Mouse (Mus musculus): ENCODE data around the gene Spata13. TPM values are rescaled to one million over a fixed set of nuclear protein-coding genes. Genes with fewer than 3 reads are reported as not detected.
A peak's percentile ranks its signal among the peaks of the same experiment; 100 is the strongest.

Spata13 gene
- polyA plus RNA-seq, 1 experiment from 2014 or later, result 14.0 TPM

DNA sequence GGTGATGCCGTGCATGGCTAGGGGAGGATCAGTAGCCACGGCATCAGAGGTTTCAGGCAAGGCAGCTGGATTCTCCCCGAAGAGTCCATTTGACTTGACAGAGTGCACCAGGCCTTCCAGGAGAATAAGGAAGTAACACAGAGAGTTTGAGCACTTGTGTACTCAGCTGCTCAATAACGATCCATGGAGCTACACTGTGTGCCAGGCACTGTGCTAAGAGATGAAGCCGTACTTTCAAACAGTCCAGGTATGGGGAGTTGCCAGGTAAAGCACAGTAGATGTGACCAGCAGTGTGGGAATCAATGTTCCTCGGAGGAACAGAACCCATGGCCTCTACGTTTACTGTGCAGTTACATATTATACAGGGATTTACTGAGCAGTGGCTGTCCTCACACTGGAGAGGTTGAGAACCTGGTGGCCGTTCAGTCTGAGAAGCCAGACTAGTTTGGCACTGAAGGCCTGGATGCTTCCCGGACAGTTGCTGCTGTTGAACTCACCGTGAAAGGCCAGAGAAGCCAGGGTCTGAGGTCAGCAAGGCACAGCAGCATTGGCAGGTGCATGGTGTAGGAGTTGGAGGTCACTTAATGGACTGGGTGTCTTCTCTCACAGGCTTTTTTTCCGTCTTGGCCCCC is 29.6 kb downstream of the Spata13 start:
- 0 out of 2 replicates have a peak overlapping the region, but pooled peaks have one; percentile 44 for H3K27ac ChIP-seq (ENCODE audit: low read depth)
- H3K36me3 ChIP-seq (replicated peaks; ENCODE audit: insufficient read depth, low read length), result peaks cover 3% of the 10 kb centered on the region; the same call in 1 of the 2 replicates
- H3K9ac ChIP-seq (replicated peaks), result no peak overlapping the region
- H3K4me1 ChIP-seq (ENCODE audit: insufficient read depth), result peaks cover 42% of the 10 kb centered on the region
- H3K4me3 ChIP-seq (ENCODE audit: low read depth, low read length), result no peak overlapping the region
- 65% methylated on average over 11 of the region's 11 CpGs for WGBS (ENCODE audit: insufficient replicate concordance)
- H3K9me3 ChIP-seq (ENCODE audit: low read length), result no peaks in the 10 kb centered on the region
- ATAC-seq (peak; percentile 48; the same call in 1 of the 2 replicates), DNase-seq (no peak)
- TF ChIP-seq EP300 (IDR thresholded peaks at IDR 0.05; ENCODE audit: low read depth) (no peak), CTCF (IDR thresholded peaks at IDR 0.05; ENCODE audit: low read depth) (no peak)
- no peak overlapping the region for H3K4me2 ChIP-seq (ENCODE audit: low read depth, low read length)
- H3K27me3 ChIP-seq (ENCODE audit: insufficient read depth, low read length), result no peaks in the 10 kb centered on the region

DNA sequence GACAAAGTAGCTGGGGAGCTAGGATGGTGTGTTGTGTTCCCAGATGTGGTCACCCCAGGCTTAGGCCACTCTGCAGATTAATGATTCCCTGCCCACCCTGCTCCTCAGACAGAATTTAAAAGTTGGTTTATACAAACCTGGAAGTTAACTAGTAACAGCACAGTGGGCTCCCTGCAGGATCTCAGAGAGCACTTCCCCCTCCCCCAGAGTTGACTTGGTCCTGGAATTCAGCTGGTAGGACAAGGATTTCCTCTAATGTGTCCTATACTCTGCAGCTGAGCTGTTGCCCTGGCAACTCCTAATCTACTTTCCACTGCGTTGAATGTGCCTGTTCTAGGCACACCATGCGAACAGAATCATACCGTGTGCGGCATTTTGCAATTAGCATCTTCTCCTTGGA is 30.8 kb downstream of the Spata13 start:
- Histone ChIP-seq H3K4me1 (ENCODE audit: insufficient read depth) (peaks cover 32% of the 10 kb centered on the region), H3K9me3 (ENCODE audit: low read length) (no peaks in the 10 kb centered on the region), H3K4me2 (ENCODE audit: low read depth, low read length) (no peak overlapping the region), H3K27ac (ENCODE audit: low read depth) (no peak overlapping the region), H3K9ac (replicated peaks) (no peak overlapping the region; the same call in 1 of the 2 replicates), H3K27me3 (ENCODE audit: insufficient read depth, low read length) (no peaks in the 10 kb centered on the region), H3K36me3 (replicated peaks; ENCODE audit: insufficient read depth, low read length) (peaks cover 3% of the 10 kb centered on the region; the same call in 1 of the 2 replicates), H3K4me3 (ENCODE audit: low read depth, low read length) (no peak overlapping the region)
- DNase-seq (no peak), ATAC-seq (no peak)
- no peak for TF ChIP-seq EP300 (IDR thresholded peaks at IDR 0.05; ENCODE audit: low read depth)
- TF ChIP-seq CTCF (IDR thresholded peaks at IDR 0.05; ENCODE audit: low read depth), result no peak
- 64% methylated on average over 4 of the region's 4 CpGs for WGBS (ENCODE audit: insufficient replicate concordance)

DNA sequence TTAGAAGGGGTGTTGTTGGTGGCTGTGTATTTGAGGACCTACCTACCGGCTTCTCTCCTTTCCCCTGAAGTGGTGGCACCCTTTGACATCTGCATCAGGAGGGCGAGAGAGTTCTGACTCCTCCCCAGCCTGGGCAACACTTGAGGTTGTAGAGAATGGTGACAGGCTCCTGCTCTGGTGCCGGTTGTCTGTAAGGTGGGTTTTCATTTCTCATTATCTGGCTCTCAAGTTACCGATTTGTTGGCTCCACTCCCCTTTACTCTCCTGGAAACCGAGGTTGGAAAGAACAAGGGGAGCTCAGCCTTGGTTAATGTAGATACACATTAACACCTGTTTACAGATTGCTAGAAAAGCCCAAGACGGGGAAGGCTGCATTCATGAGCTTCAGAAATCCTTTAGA is 31.5 kb downstream of the Spata13 start:
- H3K9me3 ChIP-seq (ENCODE audit: low read length), result no peaks in the 10 kb centered on the region
- H3K4me1 ChIP-seq (ENCODE audit: insufficient read depth), result peaks cover 30% of the 10 kb centered on the region
- H3K36me3 ChIP-seq (replicated peaks; ENCODE audit: insufficient read depth, low read length), result peaks cover under 1% of the 10 kb centered on the region; the same call in 1 of the 2 replicates
- TF ChIP-seq CTCF (IDR thresholded peaks at IDR 0.05; ENCODE audit: low read depth) (no peak), EP300 (IDR thresholded peaks at IDR 0.05; ENCODE audit: low read depth) (no peak)
- H3K27me3 ChIP-seq (ENCODE audit: insufficient read depth, low read length), result no peaks in the 10 kb centered on the region
- no peak for ATAC-seq
- no peak overlapping the region for H3K4me2 ChIP-seq (ENCODE audit: low read depth, low read length)
- no peak overlapping the region for H3K27ac ChIP-seq (ENCODE audit: low read depth)
- WGBS (ENCODE audit: insufficient replicate concordance), result 52% methylated on average over 6 of the region's 6 CpGs
- no peak overlapping the region for H3K9ac ChIP-seq (replicated peaks)
- H3K4me3 ChIP-seq (ENCODE audit: low read depth, low read length), result no peak overlapping the region
- no peak for DNase-seq

DNA sequence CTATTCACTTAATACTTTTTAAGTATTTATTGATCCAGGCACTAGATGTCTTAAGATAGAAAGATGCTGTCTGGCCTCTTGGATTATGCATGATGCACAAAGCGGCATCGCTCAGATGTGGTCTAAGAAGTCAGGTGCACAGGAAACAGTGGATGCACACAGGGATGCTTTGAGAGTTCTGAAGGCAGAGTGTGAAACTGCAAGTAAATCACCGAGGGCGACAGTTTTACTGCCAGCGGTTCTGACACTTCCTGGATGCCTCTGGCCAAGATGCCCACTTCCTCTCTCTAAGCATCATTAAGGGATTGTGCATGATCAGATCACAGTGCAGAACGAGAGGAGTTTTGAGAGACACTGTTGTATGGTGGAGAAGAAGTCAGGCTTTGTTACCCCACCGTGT is 32.5 kb downstream of the Spata13 start:
- H3K27ac ChIP-seq (ENCODE audit: low read depth), result no peak overlapping the region
- WGBS (ENCODE audit: insufficient replicate concordance), result 38% methylated on average over 7 of the region's 7 CpGs
- no peak overlapping the region for H3K4me3 ChIP-seq (ENCODE audit: low read depth, low read length)
- H3K4me1 ChIP-seq (ENCODE audit: insufficient read depth), result peaks cover 32% of the 10 kb centered on the region
- DNase-seq (no peak), ATAC-seq (no peak)
- H3K27me3 ChIP-seq (ENCODE audit: insufficient read depth, low read length), result no peaks in the 10 kb centered on the region
- no peak overlapping the region for H3K4me2 ChIP-seq (ENCODE audit: low read depth, low read length)
- H3K9ac ChIP-seq (replicated peaks), result no peak overlapping the region
- H3K36me3 ChIP-seq (replicated peaks; ENCODE audit: insufficient read depth, low read length), result no peaks in the 10 kb centered on the region; the same call in 1 of the 2 replicates
- no peak for TF ChIP-seq CTCF (IDR thresholded peaks at IDR 0.05; ENCODE audit: low read depth)
- TF ChIP-seq EP300 (IDR thresholded peaks at IDR 0.05; ENCODE audit: low read depth), result no peak
- no peaks in the 10 kb centered on the region for H3K9me3 ChIP-seq (ENCODE audit: low read length)

DNA sequence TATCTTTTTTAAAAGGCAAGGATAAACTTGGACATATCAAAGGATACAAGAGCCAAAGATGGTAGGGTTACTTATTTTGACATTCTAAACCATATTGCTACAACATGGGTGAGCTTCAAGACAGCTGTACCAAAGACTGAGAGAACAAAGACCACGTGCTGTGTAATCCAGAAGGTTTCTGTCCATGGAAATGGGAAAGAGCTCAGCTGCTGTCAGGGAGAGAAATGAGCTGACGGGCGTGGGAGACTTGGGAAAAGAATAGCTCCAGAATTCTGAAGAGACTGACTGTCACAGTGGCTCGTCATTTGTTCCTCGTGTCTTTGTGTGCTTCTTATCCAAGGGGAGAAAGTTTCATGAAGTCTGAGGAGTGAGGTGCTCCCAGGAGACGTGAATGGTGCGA is 36.4 kb downstream of the Spata13 start:
- TF ChIP-seq CTCF (IDR thresholded peaks at IDR 0.05; ENCODE audit: low read depth) (no peak), EP300 (IDR thresholded peaks at IDR 0.05; ENCODE audit: low read depth) (no peak)
- WGBS (ENCODE audit: insufficient replicate concordance), result 78% methylated on average over 7 of the region's 7 CpGs

DNA sequence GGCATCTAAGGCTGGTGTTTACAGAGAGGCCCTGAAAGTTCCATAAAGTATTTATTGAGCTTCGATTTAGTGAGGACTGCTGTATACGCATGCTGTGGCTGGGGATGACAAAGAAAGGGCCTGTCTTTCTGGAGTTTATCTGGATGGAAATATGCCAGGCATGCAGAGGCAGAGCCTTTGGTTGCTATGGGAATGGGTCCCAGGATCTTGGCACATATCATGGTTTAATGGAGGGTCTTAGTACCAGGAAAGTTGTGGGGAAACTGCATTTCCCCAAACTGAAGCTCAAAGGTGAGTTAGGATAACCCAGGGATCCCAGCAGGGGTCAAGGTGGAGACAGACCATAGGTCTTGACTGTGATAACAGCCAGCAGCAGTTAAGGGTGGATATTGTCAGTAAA is 37.7 kb downstream of the Spata13 start:
- 87% methylated on average over 2 of the region's 2 CpGs for WGBS (ENCODE audit: insufficient replicate concordance)
- Histone ChIP-seq H3K27ac (ENCODE audit: low read depth) (no peak overlapping the region), H3K4me1 (ENCODE audit: insufficient read depth) (peaks cover 12% of the 10 kb centered on the region), H3K36me3 (replicated peaks; ENCODE audit: insufficient read depth, low read length) (no peaks in the 10 kb centered on the region), H3K9ac (replicated peaks) (no peak overlapping the region), H3K9me3 (ENCODE audit: low read length) (no peaks in the 10 kb centered on the region), H3K27me3 (ENCODE audit: insufficient read depth, low read length) (no peaks in the 10 kb centered on the region), H3K4me3 (ENCODE audit: low read depth, low read length) (no peak overlapping the region), H3K4me2 (ENCODE audit: low read depth, low read length) (no peak overlapping the region)
- DNase-seq (no peak), ATAC-seq (no peak)
- TF ChIP-seq CTCF (IDR thresholded peaks at IDR 0.05; ENCODE audit: low read depth) (no peak), EP300 (IDR thresholded peaks at IDR 0.05; ENCODE audit: low read depth) (no peak)

More for the DNA sequence above, 36.4 kb downstream of the Spata13 start:
- Histone ChIP-seq H3K4me2 (ENCODE audit: low read depth, low read length) (no peak overlapping the region), H3K9me3 (ENCODE audit: low read length) (no peaks in the 10 kb centered on the region), H3K27me3 (ENCODE audit: insufficient read depth, low read length) (no peaks in the 10 kb centered on the region), H3K4me1 (ENCODE audit: insufficient read depth) (peaks cover 17% of the 10 kb centered on the region), H3K4me3 (ENCODE audit: low read depth, low read length) (no peak overlapping the region), H3K36me3 (replicated peaks; ENCODE audit: insufficient read depth, low read length) (no peaks in the 10 kb centered on the region), H3K27ac (ENCODE audit: low read depth) (no peak overlapping the region), H3K9ac (replicated peaks) (no peak overlapping the region)
- DNase-seq (no peak), ATAC-seq (no peak)
